Mouse (Mus musculus) brown adipose tissue, adult 24 weeks (tissue): Measurements from ENCODE around the gene Slc25a23. TPM values are rescaled to one million over a fixed set of nuclear protein-coding genes. Genes with fewer than 3 reads are reported as not detected.

Source experiments
- H3K27ac ChIP-seq: fragments of 200-500 bp; replicated peaks from 2 replicates; pipeline ENCODE4 v1.5.1; 2012; ENCODE audit warnings: low read depth, mild to moderate bottlenecking, low read length
- H3K4me1 ChIP-seq: fragments of 200-500 bp; 2 replicates; pipeline ENCODE4 v1.6.1; 2012; ENCODE audit warnings: low read length, mixed read lengths; ENCODE audit not compliant: control insufficient read depth, insufficient read depth, insufficient read length
- H3K4me3 ChIP-seq: fragments of 200-500 bp; 2 replicates; pipeline ENCODE4 v1.5.1; 2012; ENCODE audit warnings: low read depth, mild to moderate bottlenecking, low read length, moderate library complexity; ENCODE audit not compliant: insufficient read depth
- polyA plus RNA-seq: library from polyadenylated mRNA; stranded (reverse); fragments of >200 nt; gene quantifications from 2 replicates; pipeline ENCODE4 v1.2.4, GENCODE M21; 2012; ENCODE audit not compliant: missing spikeins, insufficient read depth, insufficient read length

Gene Slc25a23
- polyA plus RNA-seq, 1 experiment, result 161 TPM

GRCm38 (mm10) chr17:57011236-57012141 is 48.2 kb downstream of the Slc25a23 start, which contains the start of the genes Gtf2f1 and Gm17949:
Gene Gtf2f1 (minus strand): TSS chr17:57011288.
Gene Gm17949 (plus strand): TSS chr17:57011469.
- Histone ChIP-seq H3K27ac (peak within 1 kb of the TSS; percentile 63), H3K4me3 (peak within 1 kb of the TSS; percentile 84), H3K4me1 (no peaks in the 10 kb centered on the region)

GRCm38 (mm10) chr17:57010911-57011235 is 48.8 kb downstream of the Slc25a23 start:
- Histone ChIP-seq H3K4me3 (peak overlapping the region; percentile 84), H3K4me1 (no peaks in the 10 kb centered on the region), H3K27ac (peak overlapping the region; percentile 63)

- no peaks in the 10 kb centered on the region for H3K4me1 ChIP-seq
- H3K27ac ChIP-seq, result no peak overlapping the region
- no peak overlapping the region for H3K4me3 ChIP-seq
Observed at GRCm38 (mm10) chr17:57007137-57007905, 52.3 kb downstream of the Slc25a23 start.

- Histone ChIP-seq H3K4me3 (no peak overlapping the region), H3K4me1 (no peaks in the 10 kb centered on the region), H3K27ac (no peak overlapping the region)
Observed at GRCm38 (mm10) chr17:57003994-57004393, 55.7 kb downstream of the Slc25a23 start.

- Histone ChIP-seq H3K4me1 (no peaks in the 10 kb centered on the region), H3K4me3 (no peak overlapping the region), H3K27ac (no peak overlapping the region)
Observed at GRCm38 (mm10) chr17:57001228-57001627, 58.4 kb downstream of the Slc25a23 start.

GRCm38 (mm10) chr17:56999968-57000609 is 59.6 kb downstream of the Slc25a23 start, which contains the start of gene Pspn:
Gene Pspn (minus strand): TSS chr17:57000018.
- no peaks in the 10 kb centered on the region for H3K4me1 ChIP-seq
- H3K4me3 ChIP-seq, result no peak within 1 kb of the TSS
- no peak within 1 kb of the TSS for H3K27ac ChIP-seq

- Histone ChIP-seq H3K4me3 (no peak overlapping the region), H3K27ac (no peak overlapping the region), H3K4me1 (no peaks in the 10 kb centered on the region)
Observed at GRCm38 (mm10) chr17:56999414-56999813, 60.2 kb downstream of the Slc25a23 start.

GRCm38 (mm10) chr17:56997029-56997667 is 62.5 kb downstream of the Slc25a23 start, which contains the start of gene Alkbh7:
Gene Alkbh7 (plus strand): TSS chr17:56997339.
- peak within 1 kb of the TSS; percentile 7; the same call in 1 of the 2 replicates for H3K27ac ChIP-seq
- H3K4me3 ChIP-seq, result peak within 1 kb of the TSS; percentile 81

GRCm38 (mm10) chr17:56996506-56996905 is 63.2 kb downstream of the Slc25a23 start:
- Histone ChIP-seq H3K4me1 (no peaks in the 10 kb centered on the region), H3K27ac (peak overlapping the region; percentile 7; the same call in 1 of the 2 replicates), H3K4me3 (no peak overlapping the region)

More at GRCm38 (mm10) chr17:56997029-56997667, 62.5 kb downstream of the Slc25a23 start, which contains the start of gene Alkbh7:
- H3K4me1 ChIP-seq, result no peaks in the 10 kb centered on the region

GRCm38 (mm10) chr17:56995046-56995445 is 64.6 kb downstream of the Slc25a23 start:
- Histone ChIP-seq H3K4me1 (0 out of 2 replicates have a peak, but pooled peaks cover 5% of the 10 kb centered on the region), H3K27ac (no peak overlapping the region), H3K4me3 (no peak overlapping the region)

Other genes with a start within 250 kb of the Slc25a23 start
- 2.5 and 3.0 TPM in 2 replicates for gene Rfx2, start 228.8 kb downstream of the Slc25a23 start, polyA plus RNA-seq
- gene Acsbg2, start 185.4 kb downstream of the Slc25a23 start, polyA plus RNA-seq, result not detected in 2 replicates
- not detected in 2 replicates for gene 1700061G19Rik, start 184.4 kb downstream of the Slc25a23 start, polyA plus RNA-seq
- 9.9 and 14.9 TPM in 2 replicates for gene Mllt1, start 124.4 kb downstream of the Slc25a23 start, polyA plus RNA-seq
- not detected in 2 replicates for gene Acer1, start 77.7 kb downstream of the Slc25a23 start, polyA plus RNA-seq
- 175 and 196 TPM in 2 replicates for gene Clpp, start 69.6 kb downstream of the Slc25a23 start, polyA plus RNA-seq
- 57.4 and 68.7 TPM in 2 replicates for gene Alkbh7, start 62.5 kb downstream of the Slc25a23 start, polyA plus RNA-seq
- gene Pspn, start 59.8 kb downstream of the Slc25a23 start, polyA plus RNA-seq, result not detected in 2 replicates
- 29.1 and 29.3 TPM in 2 replicates for gene Gtf2f1, start 48.6 kb downstream of the Slc25a23 start, polyA plus RNA-seq
- not detected in 2 replicates for gene Gm17949, start 48.4 kb downstream of the Slc25a23 start, polyA plus RNA-seq
- 18.7 and 21.7 TPM in 2 replicates for gene Khsrp, start 28.3 kb downstream of the Slc25a23 start, polyA plus RNA-seq
- gene Slc25a41, start 18.2 kb downstream of the Slc25a23 start, polyA plus RNA-seq, result not detected in 2 replicates
- gene Crb3, start 758 bp downstream of the Slc25a23 start, polyA plus RNA-seq, result not detected in 2 replicates
- gene Dennd1c, start 18.7 kb upstream of the Slc25a23 start, polyA plus RNA-seq, result 1.3 and 4.3 TPM in 2 replicates
- 2.4 and 2.9 TPM in 2 replicates for gene Tubb4a, start 27.9 kb upstream of the Slc25a23 start, polyA plus RNA-seq
- 0.79 TPM in 1 of 2 replicates, not detected in the other for gene Tnfsf9, start 45.5 kb upstream of the Slc25a23 start, polyA plus RNA-seq
- gene Cd70, start 89.9 kb upstream of the Slc25a23 start, polyA plus RNA-seq, result not detected in 2 replicates
- not detected in 2 replicates for gene Tnfsf14, start 134.3 kb upstream of the Slc25a23 start, polyA plus RNA-seq
- gene C3, start 168.3 kb upstream of the Slc25a23 start, polyA plus RNA-seq, result 266 and 361 TPM in 2 replicates
- 36.4 and 36.6 TPM in 2 replicates for gene Gpr108, start 188.6 kb upstream of the Slc25a23 start, polyA plus RNA-seq
- gene Trip10, start 189.6 kb upstream of the Slc25a23 start, polyA plus RNA-seq, result 20.4 and 30.0 TPM in 2 replicates
- gene Vav1, start 219.2 kb upstream of the Slc25a23 start, polyA plus RNA-seq, result 1.3 and 1.5 TPM in 2 replicates